Mouse (Mus musculus) thymus, postnatal 10 days (tissue): ENCODE data around the gene Hcfc1r1.

Experiments used
- DNase-seq, 2 experiments: peaks; one replicate each; pipeline ENCODE4 v3.0.0; 2021; ENCODE audit warnings: low spot score in 2 of 2

Hcfc1r1 gene

DNA sequence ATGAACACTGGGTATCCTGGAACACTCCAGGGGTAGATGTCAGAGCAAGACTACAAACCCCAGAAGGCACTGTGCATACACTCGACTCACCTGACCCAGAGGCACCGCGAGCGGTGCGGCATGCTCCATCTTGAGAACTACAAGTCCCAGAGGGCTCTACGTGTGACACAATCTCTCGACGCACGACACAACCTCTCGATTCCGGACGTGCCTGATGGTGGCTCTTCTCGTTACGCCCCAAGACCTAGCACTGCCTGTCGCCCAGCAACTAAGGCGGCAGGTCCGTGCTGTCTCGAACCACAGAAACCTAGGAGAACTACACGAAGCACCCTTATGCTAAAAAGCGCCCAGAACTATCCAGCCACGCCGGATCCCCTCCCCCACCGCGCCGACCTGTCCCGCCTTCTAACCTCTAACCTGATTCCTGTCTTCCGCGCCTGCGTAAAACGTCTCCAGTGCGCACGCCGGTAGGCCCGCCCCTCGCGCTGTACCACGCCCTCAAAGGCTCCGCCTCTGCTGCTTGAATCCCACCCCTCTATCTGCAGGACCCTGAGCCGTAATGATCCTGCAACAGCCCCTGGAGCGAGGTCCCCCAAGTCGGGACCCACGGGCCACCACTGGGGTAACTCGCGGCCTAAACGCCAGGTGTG, at the start of gene Hcfc1r1, which contains the start of gene Thoc6:
TSS of gene Hcfc1r1 (plus strand) at position 173 of the 650 bp plus-strand sequence.
TSS of gene Thoc6 (minus strand) at position 459 of the 650 bp plus-strand sequence.
- DNase-seq = peak; percentile 90 to 92

- no peak for DNase-seq
Measured at GRCm38 (mm10) chr17:23627813-23628212, 45.6 kb upstream of the Hcfc1r1 start.

DNA sequence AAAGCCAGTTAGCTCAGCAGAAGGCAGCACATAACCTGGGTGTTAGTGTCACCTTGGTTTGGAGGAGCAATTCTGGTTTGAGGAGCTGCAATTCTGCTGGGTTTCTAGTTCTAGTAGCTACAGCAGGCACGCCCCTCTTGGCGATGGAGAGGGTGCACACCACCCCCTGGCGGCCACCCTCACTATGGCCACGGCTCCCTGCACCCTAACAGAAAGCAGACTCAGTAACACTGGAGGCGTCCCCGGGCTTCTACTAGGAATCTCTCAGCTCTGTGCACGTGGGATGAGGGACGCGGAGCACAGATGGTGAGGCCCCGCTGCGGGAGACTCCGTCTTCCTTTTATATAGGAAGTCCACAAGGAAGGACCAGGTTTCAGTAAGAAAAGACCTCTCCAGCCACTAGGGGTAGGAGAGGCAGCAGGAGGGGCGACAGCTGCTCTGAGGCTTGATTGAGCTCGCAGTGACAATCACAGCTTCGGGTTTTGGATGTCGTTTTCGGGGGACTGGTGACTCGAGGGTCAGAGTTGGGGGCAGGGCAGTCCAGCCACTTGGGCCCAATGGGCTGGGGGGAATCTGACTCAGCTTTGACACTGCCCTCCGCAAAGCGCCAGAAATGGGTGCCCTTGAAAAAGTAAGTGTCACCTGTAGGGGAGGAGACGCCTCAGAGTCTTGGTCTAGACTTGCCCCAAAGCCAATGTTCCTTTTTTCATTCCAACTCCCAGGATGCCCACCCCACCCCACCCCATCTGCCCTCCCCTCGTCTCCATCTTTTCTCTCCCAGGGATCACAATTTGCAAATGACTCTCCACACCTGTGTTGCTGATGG, 43.0 kb upstream of the Hcfc1r1 start:
- DNase-seq = peak; percentile 57 to 86

DNA sequence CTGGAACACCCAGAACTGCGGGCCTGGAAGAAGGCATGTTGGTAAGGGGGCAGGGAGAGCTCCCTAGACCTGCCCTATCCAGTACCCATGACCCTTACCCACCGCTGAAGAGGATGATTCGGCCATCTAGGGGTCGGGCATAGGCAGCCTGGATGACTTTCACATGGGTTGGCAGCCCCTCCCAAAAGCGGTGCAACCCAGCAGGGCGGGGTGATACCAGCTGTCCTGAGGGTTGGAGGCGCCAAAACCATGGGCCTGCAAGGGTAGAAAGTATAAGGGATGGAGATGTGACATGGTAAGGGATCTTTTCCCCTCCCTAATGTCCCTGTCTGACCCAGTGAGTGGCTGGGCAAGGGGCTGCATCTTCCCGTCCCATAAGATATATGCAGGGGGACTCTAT, 42.2 kb upstream of the Hcfc1r1 start:
- no peak for DNase-seq

DNA sequence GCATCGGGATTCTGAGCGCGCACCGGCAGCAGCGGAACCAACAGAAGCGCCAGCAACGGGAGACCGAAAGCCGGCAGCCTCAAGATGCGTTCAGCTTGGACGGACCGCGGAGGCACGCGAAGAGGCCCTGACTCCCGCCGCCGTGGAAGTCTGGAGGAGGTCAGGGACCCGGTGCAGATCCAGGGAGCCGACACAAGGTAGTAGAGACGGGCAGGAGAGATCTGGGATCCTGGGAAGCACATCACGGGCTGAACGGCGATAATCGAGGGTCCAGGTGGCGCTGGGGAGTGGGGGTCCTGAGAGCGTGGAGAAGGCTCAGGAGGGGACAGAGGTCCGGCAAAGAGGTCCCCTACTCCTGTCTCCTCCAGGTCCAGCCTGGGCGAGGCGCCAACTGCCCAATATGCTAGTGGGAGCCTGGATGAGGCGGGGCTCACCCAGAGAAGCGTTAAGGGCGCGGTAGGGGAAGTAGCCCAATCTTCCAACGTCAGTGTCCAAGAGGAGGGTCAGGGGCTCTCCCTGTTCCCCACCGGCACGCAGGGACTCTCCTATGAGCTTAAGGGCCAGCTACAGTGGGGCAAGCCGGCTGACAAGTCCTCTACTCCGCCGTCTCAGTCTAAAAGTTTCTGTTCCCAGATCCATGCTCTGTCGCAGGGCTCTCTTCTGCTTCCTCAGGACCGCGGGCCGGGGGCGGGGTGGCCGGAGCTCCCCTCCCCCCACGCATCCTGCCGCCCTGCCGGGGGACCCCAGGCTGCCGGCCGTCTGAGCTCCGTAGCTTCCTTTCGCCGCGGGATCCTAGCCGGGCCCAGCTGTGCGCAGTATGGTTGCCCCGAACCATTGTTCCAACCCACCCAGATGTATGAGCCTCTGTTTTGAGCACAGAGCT, 28.5 kb upstream of the Hcfc1r1 start, which contains the start of gene Mmp25:
TSS of gene Mmp25 (minus strand) at position 665 of the 883 bp plus-strand sequence.
- DNase-seq = no peak

DNA sequence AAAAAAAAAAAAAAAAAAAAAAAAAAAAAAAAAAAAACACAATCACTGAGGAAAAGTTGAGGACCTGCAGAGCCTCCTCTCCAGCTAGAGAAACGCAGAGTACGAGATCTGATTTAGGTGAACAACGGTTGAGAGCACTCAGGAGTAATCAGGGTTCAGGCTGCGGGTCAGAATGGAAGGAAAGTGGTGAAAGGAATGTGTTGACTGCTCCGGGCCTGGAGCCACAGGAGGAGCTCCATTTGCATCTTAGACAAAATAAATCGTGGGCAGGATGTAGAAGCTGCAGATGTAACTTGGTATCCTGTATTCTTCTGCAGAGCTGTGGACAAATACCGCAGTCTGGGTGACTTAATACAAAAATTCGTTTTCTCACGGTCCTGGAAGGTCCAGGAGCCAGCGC, 27.5 kb upstream of the Hcfc1r1 start:
- DNase-seq = no peak

- no peak for DNase-seq
Measured at GRCm38 (mm10) chr17:23651363-23651762, 22.0 kb upstream of the Hcfc1r1 start.

GRCm38 (mm10) chr17:23653324-23653723, 20.1 kb upstream of the Hcfc1r1 start:
- DNase-seq = no peak

DNA sequence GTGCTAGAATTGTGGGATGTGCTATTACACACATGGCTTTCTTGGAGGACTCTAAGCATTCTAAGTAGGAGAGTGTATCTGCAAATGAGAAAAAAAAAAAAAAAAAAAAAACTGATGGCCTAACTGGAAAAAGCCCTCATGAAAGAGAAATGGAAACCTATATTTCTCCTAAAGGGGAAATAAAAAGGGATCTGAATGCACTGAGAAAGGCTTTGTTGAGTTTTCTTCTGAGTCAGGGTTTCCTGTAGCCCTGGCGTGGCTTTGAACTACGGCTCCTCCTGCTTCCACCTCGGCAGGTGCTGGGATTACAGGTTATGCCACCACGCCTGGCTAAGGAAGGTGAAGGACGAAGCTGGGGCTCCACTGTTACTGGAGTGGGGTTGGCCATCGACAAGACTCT, 19.4 kb upstream of the Hcfc1r1 start:
- no peak for DNase-seq

GRCm38 (mm10) chr17:23654410-23654809, 19.0 kb upstream of the Hcfc1r1 start:
- DNase-seq = no peak

DNA sequence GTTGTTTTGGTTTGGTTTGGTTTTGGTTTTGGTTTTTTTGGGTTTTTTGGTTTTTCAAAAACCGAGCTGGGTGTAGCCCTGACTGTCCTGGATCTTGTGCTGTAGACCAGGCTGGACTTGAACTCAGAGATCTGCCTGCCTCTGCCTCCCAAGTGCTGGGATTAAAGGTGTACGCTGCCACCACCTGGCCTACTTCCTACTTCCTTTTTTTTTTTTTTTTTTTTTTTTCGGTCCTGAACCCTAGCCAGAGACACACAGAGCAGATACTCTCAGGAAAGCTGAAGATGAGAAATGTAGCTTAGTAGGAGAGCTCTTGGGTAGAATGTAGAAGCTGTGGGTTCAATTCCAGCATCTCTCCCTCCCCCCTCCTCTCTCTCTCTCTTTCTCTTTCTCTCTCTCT, 14.9 kb upstream of the Hcfc1r1 start:
- DNase-seq = no peak

GRCm38 (mm10) chr17:23660117-23660875, 13.1 kb upstream of the Hcfc1r1 start, which contains the start of gene Bicdl2:
Gene Bicdl2, plus strand, starts transcription at chr17:23660506.
- peak in 1 of 2 experiments; percentile 49 for DNase-seq

DNA sequence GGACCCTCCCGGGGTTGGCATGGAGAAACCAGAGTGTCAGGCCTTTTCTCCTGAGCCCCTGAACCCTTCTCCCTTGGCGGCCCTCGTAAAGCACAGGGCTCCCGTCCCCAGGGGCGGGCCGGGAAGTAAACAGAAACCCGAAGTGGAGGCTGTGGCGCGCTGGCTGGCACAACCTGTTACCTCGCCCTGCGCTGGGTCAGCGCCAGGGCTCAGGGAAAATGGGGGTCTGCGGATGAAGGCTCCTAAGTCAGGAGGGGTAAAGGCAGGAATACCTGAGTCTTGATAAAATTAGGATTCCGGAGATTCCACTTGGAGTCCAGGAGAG, 12.6 kb upstream of the Hcfc1r1 start:
- no peak for DNase-seq

DNA sequence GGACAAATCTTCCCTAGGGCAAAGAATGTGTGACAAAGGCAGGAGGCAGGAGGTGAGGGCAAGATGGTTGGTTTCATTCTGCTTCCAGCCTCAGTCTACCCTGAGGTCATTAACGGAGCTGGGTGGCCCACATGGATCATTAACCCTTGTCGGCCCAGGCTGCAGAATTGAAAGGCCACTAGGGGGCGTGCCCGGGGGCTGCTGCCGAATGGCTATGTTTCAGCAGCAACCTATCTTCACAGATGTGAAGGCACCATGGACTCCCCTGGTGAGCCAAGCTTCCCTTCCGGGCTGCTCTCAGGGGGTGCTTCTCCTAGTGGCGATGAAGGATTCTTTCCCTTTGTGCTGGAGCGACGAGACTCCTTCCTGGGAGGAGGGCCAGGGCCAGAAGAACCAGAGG, 11.9 kb upstream of the Hcfc1r1 start:
- DNase-seq = peak in 1 of 2 experiments; percentile 43

DNA sequence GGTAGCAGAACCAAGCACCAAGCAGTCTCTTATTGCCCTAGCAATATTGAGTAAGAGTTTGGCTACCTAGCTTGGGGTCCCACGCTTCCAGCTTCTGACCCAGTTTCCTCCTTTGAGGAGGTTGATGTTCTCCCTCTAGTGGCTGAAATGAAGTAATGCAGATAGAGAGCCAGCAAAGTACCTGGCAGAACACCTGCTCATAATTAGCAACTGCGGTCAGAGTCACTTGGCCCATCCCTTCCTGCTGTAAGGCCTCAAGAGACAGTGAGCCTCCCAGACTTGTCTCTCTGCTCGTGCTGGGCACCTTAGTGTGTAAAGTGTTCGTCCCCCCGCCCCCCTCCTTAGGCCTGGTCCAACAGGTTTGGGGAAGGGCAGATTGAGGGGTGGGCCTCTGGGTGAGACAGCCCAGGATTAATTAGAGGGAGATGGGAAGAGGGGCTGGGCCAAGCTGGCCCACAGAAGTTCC, 8.8 kb upstream of the Hcfc1r1 start:
- peak in 1 of 2 experiments; percentile 44 for DNase-seq

GRCm38 (mm10) chr17:23665511-23665910, 7.9 kb upstream of the Hcfc1r1 start:
- DNase-seq = no peak

DNA sequence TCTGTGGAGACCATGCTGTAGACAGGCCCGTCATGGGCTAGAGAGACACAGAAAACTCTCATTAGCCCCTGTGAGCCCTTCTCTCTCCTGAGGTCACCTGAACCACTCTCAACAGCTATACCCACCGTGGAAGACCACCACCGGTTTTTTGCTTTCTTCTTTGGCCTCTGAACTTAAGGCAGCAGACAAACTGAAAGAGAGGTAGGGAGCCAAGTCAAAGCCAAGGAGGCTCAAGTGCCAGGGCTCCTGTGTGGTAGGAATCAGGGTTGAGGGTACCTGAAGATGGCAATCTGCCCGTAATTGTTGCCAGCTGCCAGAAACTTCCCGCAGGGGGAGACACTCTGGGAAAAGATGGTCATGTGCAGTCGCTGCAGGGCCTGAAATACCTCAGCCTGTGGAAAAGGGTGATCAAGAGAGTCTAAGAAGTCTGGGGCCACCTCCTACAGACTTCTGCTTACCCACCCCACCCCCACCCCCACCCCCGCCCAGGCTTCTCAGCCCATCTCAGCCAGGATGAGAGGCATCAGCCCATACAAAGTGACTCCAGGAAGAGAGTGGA, 2.8 kb upstream of the Hcfc1r1 start:
- DNase-seq = no peak

DNA sequence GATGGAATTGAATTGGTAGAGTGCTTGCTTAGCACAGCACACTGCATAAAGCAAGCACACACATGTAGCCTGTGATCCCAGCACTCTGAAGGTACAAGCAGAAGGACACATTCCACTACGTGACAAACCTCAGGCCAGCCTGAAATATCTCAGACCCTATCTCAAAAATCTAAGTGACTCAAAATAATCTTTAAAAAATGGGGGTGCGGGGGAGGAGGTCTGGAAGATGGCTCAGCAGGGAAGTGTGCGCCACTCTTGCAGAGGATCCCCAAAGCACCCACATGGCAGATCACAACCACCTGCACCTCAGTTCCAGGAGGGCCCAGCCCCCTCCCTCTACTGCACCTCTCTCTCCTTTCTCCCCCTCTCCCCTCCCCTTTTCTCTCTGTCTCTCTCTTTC, 1.9 kb upstream of the Hcfc1r1 start:
- no peak for DNase-seq

DNA sequence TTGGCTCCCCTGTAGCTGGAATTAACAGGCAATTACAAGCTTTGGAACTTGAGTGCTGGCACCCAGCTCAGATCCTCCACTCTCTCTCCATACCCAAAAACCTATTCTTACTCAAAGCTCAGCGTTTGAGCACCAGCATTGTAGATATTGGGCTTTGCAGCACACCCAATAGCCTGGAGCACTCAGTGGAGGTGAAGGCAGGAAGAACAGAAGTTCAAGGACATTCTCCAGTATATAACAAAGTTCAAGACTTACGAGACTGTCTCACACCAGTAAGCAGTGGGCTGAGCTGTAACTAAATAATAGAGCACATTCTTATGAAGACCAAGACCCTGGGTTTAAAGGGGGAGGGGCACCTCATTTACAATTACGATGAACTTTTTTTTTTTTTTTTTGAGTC, 635 bp upstream of the Hcfc1r1 start:
- DNase-seq = no peak

DNA sequence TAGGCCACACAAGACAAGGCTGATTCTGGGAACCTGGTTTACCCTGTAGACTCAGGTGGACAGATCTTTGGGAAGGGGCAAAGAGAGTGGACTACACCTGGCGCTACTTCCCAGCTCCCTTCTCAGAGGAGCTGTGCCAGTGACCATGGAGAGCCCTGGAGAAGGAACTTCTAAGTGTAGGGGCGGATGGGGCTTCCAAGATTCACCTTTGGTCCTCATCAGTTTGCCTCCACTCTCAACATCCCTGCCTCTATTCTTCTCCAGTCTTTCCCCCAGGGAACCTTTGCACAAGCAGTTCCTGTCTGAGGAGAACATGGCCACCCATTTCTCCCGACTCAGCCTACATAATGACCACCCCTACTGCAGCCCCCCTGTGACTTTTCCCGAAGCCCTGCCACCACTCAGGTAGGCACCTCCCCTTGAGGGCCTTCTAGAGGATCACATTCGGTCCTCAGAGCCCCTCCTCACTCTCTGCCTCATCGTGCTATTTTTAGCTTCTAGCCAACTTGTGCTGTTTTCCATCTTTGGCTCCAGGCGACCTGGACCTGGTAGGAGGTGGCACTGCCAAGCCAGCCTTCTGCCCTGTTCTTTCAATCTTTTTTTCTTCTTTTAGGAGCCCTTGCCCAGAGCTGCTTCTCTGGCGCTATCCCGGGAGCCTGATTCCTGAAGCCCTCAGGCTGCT, 1.0 kb downstream of the Hcfc1r1 start:
- DNase-seq = no peak
